Mouse (Mus musculus): ENCODE results near the gene Hps4. TPM values are rescaled to one million over a fixed set of nuclear protein-coding genes. Genes with fewer than 3 reads are reported as not detected.

Gene Hps4
- polyA plus RNA-seq, 1 experiment: 43.5 TPM

DNA sequence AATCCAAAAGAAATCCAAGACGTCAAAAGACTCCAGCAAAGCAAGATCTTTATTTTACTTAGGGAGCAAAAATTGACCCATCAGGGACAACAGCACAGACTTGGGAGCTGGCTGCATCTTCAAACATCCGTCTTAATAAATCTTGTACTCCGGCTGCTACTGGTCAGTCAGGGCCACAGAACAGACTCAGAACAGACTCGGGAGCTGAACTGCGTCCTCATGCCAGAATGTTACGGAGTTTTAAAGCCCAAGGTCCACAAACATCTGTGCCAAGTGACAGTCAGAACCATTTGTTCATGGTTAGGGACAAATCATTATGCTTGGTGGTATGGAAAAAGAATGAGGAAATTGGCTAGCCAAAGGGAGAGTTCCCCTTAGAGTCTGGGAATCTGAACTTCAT lies 19.6 kb upstream of the Hps4 start:
- no peak for DNase-seq
- no peaks in the 10 kb centered on the region for H3K36me3 ChIP-seq (ENCODE audit: control insufficient read depth, insufficient read depth, low read length)
- H3K4me1 ChIP-seq (ENCODE audit: control insufficient read depth, insufficient read depth, low read length): peaks cover 3% of the 10 kb centered on the region; the same call in 1 of the 2 replicates
- TF ChIP-seq POLR2A (IDR thresholded peaks at IDR 0.05; ENCODE audit: low read depth, low read length) (no peak), CTCF (conservative IDR thresholded peaks at IDR 0.05; ENCODE audit: insufficient read depth, insufficient read length, low read depth, low read length) (no peak)
- no peak overlapping the region for H3K27ac ChIP-seq (ENCODE audit: insufficient read depth, low read depth, low read length)
- WGBS: 71% methylated on average over 6 of the region's 6 CpGs
- no peak overlapping the region for H3K4me3 ChIP-seq (ENCODE audit: insufficient read depth, low read depth, low read length)
- H3K27me3 ChIP-seq (replicated peaks; ENCODE audit: control insufficient read depth, insufficient read depth, low read length): no peaks in the 10 kb centered on the region

- DNase-seq: peak; percentile 52
- no peak for TF ChIP-seq CTCF (conservative IDR thresholded peaks at IDR 0.05; ENCODE audit: insufficient read depth, insufficient read length, low read depth, low read length)
- TF ChIP-seq POLR2A (IDR thresholded peaks at IDR 0.05; ENCODE audit: low read depth, low read length): no peak
Observed at GRCm38 (mm10) chr5:112324637-112325545, 18.0 kb upstream of the Hps4 start.

DNA sequence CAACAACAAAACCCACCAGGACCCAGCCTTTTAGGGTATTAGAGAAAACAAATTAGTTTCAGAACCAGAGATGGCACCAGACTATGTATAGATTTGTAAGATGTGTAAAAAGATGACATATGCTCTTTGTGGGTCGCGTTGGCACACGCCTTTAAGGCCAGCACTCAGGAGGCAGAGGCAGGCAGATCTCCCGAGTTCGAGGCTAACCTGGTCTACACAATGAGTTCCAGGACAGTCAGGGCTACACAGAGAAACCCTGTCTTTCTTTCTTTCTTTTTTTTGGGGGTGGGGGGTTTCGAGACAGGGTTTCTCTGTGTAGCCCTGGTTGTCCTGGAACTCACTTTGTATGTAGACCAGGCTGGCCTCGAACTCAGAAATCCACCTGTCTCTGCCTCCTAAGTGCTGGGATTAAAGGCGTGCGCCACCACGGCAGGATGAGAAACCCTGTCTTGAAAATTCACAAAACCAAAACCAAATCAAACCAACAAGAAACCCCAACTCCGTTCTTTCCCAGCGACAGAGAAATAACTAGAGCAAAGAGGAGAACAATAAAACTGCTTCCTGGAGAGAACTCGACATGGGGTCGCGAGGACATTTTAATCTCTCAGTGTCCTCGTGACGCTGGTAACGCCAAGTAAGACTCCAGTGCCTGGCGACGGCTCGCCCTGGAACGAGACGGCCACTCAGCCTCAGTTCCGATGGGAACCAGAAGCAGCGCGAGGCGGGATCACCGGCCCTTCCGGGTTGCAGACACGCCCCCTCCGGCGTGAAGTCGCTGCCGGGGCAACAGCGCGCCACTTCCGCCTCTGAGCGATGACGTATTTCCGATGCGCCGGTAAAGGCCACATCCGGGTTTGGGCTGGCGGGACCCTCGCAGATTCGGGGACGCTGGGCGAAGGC lies 17.1 kb upstream of the Hps4 start, which contains the start of gene Tfip11:
TSS of gene Tfip11 (plus strand) at position 813 of the 900 bp plus-strand sequence.
- TF ChIP-seq POLR2A (IDR thresholded peaks at IDR 0.05; ENCODE audit: low read depth, low read length): peak; percentile 64
- 0 out of 2 replicates have a peak, but pooled peaks have one; percentile 23 for TF ChIP-seq CTCF (conservative IDR thresholded peaks at IDR 0.05; ENCODE audit: insufficient read depth, insufficient read length, low read depth, low read length)
- Histone ChIP-seq H3K27me3 (replicated peaks; ENCODE audit: control insufficient read depth, insufficient read depth, low read length) (no peaks in the 10 kb centered on the region), H3K27ac (ENCODE audit: insufficient read depth, low read depth, low read length) (peak within 1 kb of the TSS; percentile 71), H3K36me3 (ENCODE audit: control insufficient read depth, insufficient read depth, low read length) (no peaks in the 10 kb centered on the region), H3K4me1 (ENCODE audit: control insufficient read depth, insufficient read depth, low read length) (peaks cover 3% of the 10 kb centered on the region; the same call in 1 of the 2 replicates), H3K4me3 (ENCODE audit: insufficient read depth, low read depth, low read length) (peak within 1 kb of the TSS; percentile 96)
- WGBS: 7% methylated on average over 48 of the region's 48 CpGs
- peak; percentile 97 for DNase-seq

More at GRCm38 (mm10) chr5:112324637-112325545, 18.0 kb upstream of the Hps4 start:
- Histone ChIP-seq H3K4me3 (ENCODE audit: insufficient read depth, low read depth, low read length) (peak overlapping the region; percentile 3; the same call in 1 of the 2 replicates), H3K36me3 (ENCODE audit: control insufficient read depth, insufficient read depth, low read length) (no peaks in the 10 kb centered on the region), H3K4me1 (ENCODE audit: control insufficient read depth, insufficient read depth, low read length) (peaks cover 3% of the 10 kb centered on the region; the same call in 1 of the 2 replicates), H3K27me3 (replicated peaks; ENCODE audit: control insufficient read depth, insufficient read depth, low read length) (no peaks in the 10 kb centered on the region), H3K27ac (ENCODE audit: insufficient read depth, low read depth, low read length) (no peak overlapping the region)
- WGBS: 10% methylated on average over 24 of the region's 24 CpGs

DNA sequence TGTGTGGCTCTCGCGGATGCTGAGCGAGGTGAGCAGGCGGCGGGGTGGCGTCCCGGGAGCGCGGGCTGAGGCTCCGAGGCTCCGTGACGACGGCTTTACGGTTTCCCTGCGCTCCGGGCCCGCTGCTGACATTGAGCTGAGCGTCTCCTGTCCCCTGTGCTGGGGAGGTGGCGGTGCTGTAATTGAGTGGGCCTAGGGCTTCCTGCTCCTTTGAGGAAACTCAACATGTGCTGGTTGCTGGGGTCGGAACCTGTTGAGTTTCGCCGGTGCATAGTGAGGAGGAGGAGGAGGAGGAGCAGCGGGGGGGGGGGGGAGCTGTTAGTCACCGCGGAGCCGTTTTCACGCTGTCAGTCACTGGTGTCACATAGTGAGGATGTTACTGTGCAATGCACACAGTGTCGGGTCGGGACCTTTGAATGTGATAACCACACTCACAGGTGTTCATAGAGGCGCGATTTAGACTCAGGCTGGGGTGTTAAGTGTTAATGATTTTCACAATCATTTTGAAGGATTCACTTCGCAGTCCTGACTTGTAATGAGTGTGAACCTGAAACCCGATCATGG lies 16.4 kb upstream of the Hps4 start:
- Histone ChIP-seq H3K36me3 (ENCODE audit: control insufficient read depth, insufficient read depth, low read length) (no peaks in the 10 kb centered on the region), H3K27ac (ENCODE audit: insufficient read depth, low read depth, low read length) (no peak overlapping the region), H3K4me1 (ENCODE audit: control insufficient read depth, insufficient read depth, low read length) (peaks cover 3% of the 10 kb centered on the region; the same call in 1 of the 2 replicates), H3K27me3 (replicated peaks; ENCODE audit: control insufficient read depth, insufficient read depth, low read length) (no peaks in the 10 kb centered on the region), H3K4me3 (ENCODE audit: insufficient read depth, low read depth, low read length) (peak overlapping the region; percentile 96)
- TF ChIP-seq CTCF (conservative IDR thresholded peaks at IDR 0.05; ENCODE audit: insufficient read depth, insufficient read length, low read depth, low read length) (no peak), POLR2A (IDR thresholded peaks at IDR 0.05; ENCODE audit: low read depth, low read length) (no peak)
- WGBS: under 1% methylated on average over 33 of the region's 33 CpGs
- no peak for DNase-seq

DNA sequence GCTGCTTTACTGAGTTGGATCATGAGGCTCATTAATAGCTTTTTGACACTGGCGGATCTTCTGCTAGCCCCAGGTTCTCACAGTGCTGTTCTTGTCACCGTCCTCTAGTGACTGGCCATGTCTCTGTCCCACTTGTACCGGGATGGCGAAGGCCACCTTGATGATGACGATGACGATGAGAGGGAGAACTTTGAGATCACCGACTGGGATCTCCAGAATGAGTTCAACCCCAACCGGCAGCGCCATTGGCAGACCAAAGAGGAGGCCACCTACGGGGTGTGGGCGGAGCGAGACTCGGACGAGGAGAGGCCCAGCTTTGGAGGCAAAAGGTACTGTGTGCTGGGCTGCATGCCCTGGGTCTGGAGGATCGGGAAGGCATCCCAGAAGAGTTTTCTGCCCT lies 15.0 kb upstream of the Hps4 start:
- H3K27ac ChIP-seq (ENCODE audit: insufficient read depth, low read depth, low read length): no peak overlapping the region
- 91% methylated on average over 15 of the region's 15 CpGs for WGBS
- H3K4me3 ChIP-seq (ENCODE audit: insufficient read depth, low read depth, low read length): no peak overlapping the region
- H3K4me1 ChIP-seq (ENCODE audit: control insufficient read depth, insufficient read depth, low read length): peaks cover 3% of the 10 kb centered on the region; the same call in 1 of the 2 replicates
- peaks cover 1% of the 10 kb centered on the region; the same call in 1 of the 2 replicates for H3K36me3 ChIP-seq (ENCODE audit: control insufficient read depth, insufficient read depth, low read length)
- TF ChIP-seq POLR2A (IDR thresholded peaks at IDR 0.05; ENCODE audit: low read depth, low read length): no peak
- TF ChIP-seq CTCF (conservative IDR thresholded peaks at IDR 0.05; ENCODE audit: insufficient read depth, insufficient read length, low read depth, low read length): no peak
- no peaks in the 10 kb centered on the region for H3K27me3 ChIP-seq (replicated peaks; ENCODE audit: control insufficient read depth, insufficient read depth, low read length)
- no peak for DNase-seq

DNA sequence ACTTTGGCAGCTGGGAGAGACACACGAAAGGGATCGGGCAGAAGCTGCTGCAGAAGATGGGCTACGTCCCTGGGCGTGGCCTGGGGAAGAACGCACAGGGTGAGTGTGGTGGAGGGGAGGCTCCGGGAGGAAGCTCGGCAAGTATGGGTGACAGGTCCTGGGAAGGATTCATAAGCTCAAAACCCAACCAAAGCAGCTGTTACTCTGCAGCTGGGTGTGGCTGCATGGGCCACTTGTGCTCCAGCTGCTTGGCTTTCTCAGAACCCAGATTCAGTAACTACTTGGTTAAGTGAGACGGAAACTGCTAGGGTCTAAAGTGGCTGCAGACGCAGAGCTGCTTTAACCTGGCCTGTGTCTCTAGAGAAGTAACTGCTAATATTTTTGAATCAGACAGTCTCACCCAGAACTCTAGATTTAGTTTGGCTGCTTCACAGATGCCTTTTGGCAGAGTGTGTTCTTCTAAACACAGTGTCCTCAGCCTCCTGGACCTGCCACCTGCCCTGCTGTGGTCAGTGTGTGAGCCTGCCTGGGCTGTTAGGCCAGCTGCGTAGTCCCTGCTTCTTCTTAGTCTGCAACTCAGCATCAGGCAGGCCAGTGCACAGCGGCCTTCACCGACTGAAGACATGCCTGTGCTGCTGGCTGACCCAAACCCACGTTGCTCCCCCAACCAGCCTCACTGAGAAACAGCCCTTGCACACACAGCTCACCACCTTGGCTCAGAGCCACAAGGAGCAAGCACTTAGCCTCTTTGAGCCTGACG lies 12.9 kb upstream of the Hps4 start:
- no peak overlapping the region for H3K27ac ChIP-seq (ENCODE audit: insufficient read depth, low read depth, low read length)
- H3K4me3 ChIP-seq (ENCODE audit: insufficient read depth, low read depth, low read length): no peak overlapping the region
- no peak for DNase-seq
- 92% methylated on average over 14 of the region's 14 CpGs for WGBS
- H3K4me1 ChIP-seq (ENCODE audit: control insufficient read depth, insufficient read depth, low read length): no peaks in the 10 kb centered on the region
- TF ChIP-seq CTCF (conservative IDR thresholded peaks at IDR 0.05; ENCODE audit: insufficient read depth, insufficient read length, low read depth, low read length) (no peak), POLR2A (IDR thresholded peaks at IDR 0.05; ENCODE audit: low read depth, low read length) (no peak)
- no peaks in the 10 kb centered on the region for H3K27me3 ChIP-seq (replicated peaks; ENCODE audit: control insufficient read depth, insufficient read depth, low read length)
- H3K36me3 ChIP-seq (ENCODE audit: control insufficient read depth, insufficient read depth, low read length): peaks cover 1% of the 10 kb centered on the region; the same call in 1 of the 2 replicates

Data from kidney, adult 2 months (tissue).